Mouse (Mus musculus) CH12.LX (cell line): Measurements from ENCODE around the gene Lef1.

Source experiments
- CHD2 ChIP-seq: IDR thresholded peaks from 2 replicates; pipeline ENCODE4 v1.6.1; 2011; ENCODE audit warnings: low read length, improper control_type of control experiment
- CTCF ChIP-seq, 2 experiments: IDR thresholded peaks in 1 of 2; conservative IDR thresholded peaks in 1 of 2; 2 replicates each; pipeline ENCODE4 v1.5.1; 2011 to 2012; ENCODE audit warnings: low read depth in 2 of 2, low read length in 2 of 2, improper control_type of control experiment in 1 of 2, inconsistent platforms in 1 of 2, mild to moderate bottlenecking in 1 of 2, moderate library complexity in 1 of 2
- HCFC1 ChIP-seq: IDR thresholded peaks from 2 replicates; pipeline ENCODE4 v1.6.1; 2012; ENCODE audit warnings: low read depth, mild to moderate bottlenecking, inconsistent platforms, low read length, improper control_type of control experiment
- JUND ChIP-seq: conservative IDR thresholded peaks from 2 replicates; pipeline ENCODE4 v1.6.1; 2011; ENCODE audit warnings: low read depth, low read length, improper control_type of control experiment
- MEF2A ChIP-seq: IDR thresholded peaks from 2 replicates; pipeline ENCODE4 v1.6.1; 2014; ENCODE audit warnings: low read depth, mild to moderate bottlenecking, inconsistent platforms, low read length, improper control_type of control experiment, borderline replicate concordance
- POLR2A ChIP-seq: IDR thresholded peaks from 2 replicates; pipeline ENCODE4 v1.6.1; 2011; ENCODE audit warnings: low read depth, mild to moderate bottlenecking, improper control_type of control experiment, low read length
- RCOR1 ChIP-seq: conservative IDR thresholded peaks from 2 replicates; pipeline ENCODE4 v1.6.1; 2012; ENCODE audit warnings: low read depth, mild to moderate bottlenecking, inconsistent platforms, low read length, improper control_type of control experiment
- SIN3A ChIP-seq: IDR thresholded peaks from 2 replicates; pipeline ENCODE4 v1.6.1; 2012; ENCODE audit warnings: low read length, improper control_type of control experiment, inconsistent platforms
- SMC3 ChIP-seq: IDR thresholded peaks from 2 replicates; pipeline ENCODE4 v1.6.1; 2011; ENCODE audit warnings: low read depth, low read length, improper control_type of control experiment
- TBP ChIP-seq: conservative IDR thresholded peaks from 2 replicates; pipeline ENCODE4 v1.6.1; 2011; ENCODE audit warnings: low read depth, low read length, improper control_type of control experiment
- USF1 ChIP-seq: IDR thresholded peaks from 2 replicates; pipeline ENCODE4 v1.6.1; 2014; ENCODE audit warnings: low read depth, mild to moderate bottlenecking, inconsistent platforms, low read length, improper control_type of control experiment

DNA sequence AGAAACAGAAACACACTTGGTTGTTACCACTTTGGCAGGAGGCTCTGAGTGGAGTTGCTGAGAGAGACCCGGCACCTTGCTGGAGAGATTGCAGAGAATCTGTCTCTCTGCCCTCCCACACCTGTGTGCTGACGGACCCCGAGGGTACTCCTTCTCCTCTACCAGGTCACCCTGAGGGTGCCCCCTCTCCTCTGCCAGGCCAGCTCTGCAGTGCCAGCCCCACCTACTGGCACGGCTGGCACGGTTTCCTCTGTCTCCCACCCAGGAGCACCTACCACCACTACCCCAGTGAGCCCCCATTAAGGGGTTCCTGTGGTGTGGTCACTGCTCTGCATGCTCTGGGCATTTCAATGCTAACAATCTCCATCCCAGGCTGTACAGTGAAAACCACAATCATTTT, 42.3 kb upstream of the Lef1 start:
- TF ChIP-seq CHD2, result no peak
- no peak for TF ChIP-seq POLR2A
- TF ChIP-seq SIN3A, result no peak
- TF ChIP-seq MEF2A, result no peak
- no peak for TF ChIP-seq RCOR1
- no peak for TF ChIP-seq USF1
- no peak for TF ChIP-seq CTCF (conservative IDR thresholded peaks at IDR 0.05 in 1 of 2, IDR thresholded peaks at IDR 0.05 in 1 of 2; ENCODE audit: low read depth in 2 of 2, low read length in 2 of 2)
- no peak for TF ChIP-seq HCFC1
- TF ChIP-seq TBP, result no peak
- TF ChIP-seq SMC3, result no peak
- TF ChIP-seq JUND, result no peak
